18 mouse cellular contexts compared by ENCODE assay signal in the genomic region with DNA sequence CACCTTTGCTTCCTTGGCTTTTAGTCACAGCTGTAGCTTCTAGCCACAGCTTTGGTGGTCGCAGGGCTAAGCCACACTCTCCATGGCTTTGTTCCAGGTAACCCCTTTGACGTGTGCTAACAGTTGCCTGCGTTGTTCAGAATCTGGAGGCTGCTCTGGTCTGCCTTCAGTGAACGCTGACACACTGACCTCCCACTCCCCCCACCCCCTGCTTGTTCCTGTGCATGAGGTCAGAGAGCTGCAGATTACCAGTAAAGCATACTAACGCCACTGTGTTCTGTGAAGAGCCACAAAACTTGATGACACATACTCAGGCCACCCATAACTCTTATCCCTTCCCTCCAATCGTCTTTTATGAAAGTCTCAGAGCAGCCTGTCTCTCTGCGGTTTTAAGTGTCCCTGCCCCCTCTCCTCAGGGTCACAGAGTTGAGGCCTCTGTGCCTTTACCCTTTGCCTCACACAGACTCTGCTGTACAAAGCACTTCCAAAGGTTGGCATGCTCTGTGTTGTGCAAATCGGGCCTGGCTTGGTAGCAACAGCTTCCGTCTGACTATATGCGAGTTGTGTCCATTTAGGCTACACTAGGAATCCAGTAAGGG. TPM values are rescaled to one million over a fixed set of nuclear protein-coding genes. Genes with fewer than 3 reads are reported as not detected.
A peak's percentile ranks its signal among the peaks of the same experiment; 100 is the strongest.
DNase-seq lines count a peak whose midpoint lies in the region; ATAC-seq and TF ChIP-seq lines count a peak whose summit lies in the region.
"Had no signal": no experiment of that assay in that cellular context is flagged by ENCODE, and none has a peak within 500 bp of the region (broad histone marks: within the 10 kb centered on the region; RNA-seq: fewer than 3 reads in every experiment).

No protein-coding gene starts in this region.

- H3K27me3 ChIP-seq in kidney, postnatal 0 days (ENCODE audit: insufficient read depth, low read length): no peaks in the 10 kb centered on the region
- no peaks in the 10 kb centered on the region for H3K27me3 ChIP-seq in liver, embryonic 15.5 days
- no peaks in the 10 kb centered on the region for H3K27me3 ChIP-seq in forebrain, embryonic 13.5 days
- H3K27me3 ChIP-seq: midbrain, embryonic 13.5 days had no signal

- peak; percentile 38 for DNase-seq in kidney, postnatal 0 days (ENCODE audit: low spot score)
- no peak for DNase-seq in kidney, postnatal 10 days
- peak; percentile 90 to 94 for DNase-seq in adrenal gland, adult (ENCODE audit: inconsistent age in 2 of 2, low spot score in 1 of 2)
- DNase-seq in neural tube, embryonic 10.5 days (ENCODE audit: extremely low spot score, low spot score): no peak
- DNase-seq: cerebellum, adult 9-11 months; heart, adult 2 months; lung, postnatal 14 days; right cerebral cortex, postnatal 14 days had no signal

- 0 out of 2 replicates have a peak overlapping the region, but pooled peaks have one; percentile 8 for H3K9ac ChIP-seq in kidney, postnatal 0 days (ENCODE audit: low read depth, low read length)
- H3K9ac ChIP-seq in liver, embryonic 15.5 days: no peak overlapping the region
- no peak overlapping the region for H3K9ac ChIP-seq in forebrain, embryonic 13.5 days
- H3K9ac ChIP-seq: hindbrain, embryonic 14.5 days; midbrain, embryonic 13.5 days; neural tube, embryonic 13.5 days had no signal

- TF ChIP-seq CTCF in kidney, postnatal 0 days (IDR thresholded peaks at IDR 0.05; ENCODE audit: low read depth): no peak

- ATAC-seq in kidney, postnatal 0 days (replicated peaks; ENCODE audit: low FRiP score, low read depth): peak; percentile 73
- 0 out of 2 replicates have a peak, but pooled peaks have one; percentile 22 for ATAC-seq in common myeloid progenitor, adult 5-6 weeks (replicated peaks; ENCODE audit: low read depth, poor library complexity, severe bottlenecking)
- ATAC-seq in liver, embryonic 15.5 days (ENCODE audit: insufficient read depth): no peak; the same call in 1 of the 2 replicates
- ATAC-seq in forebrain, embryonic 13.5 days: no peak
- ATAC-seq: midbrain, embryonic 13.5 days had no signal

- H3K4me1 ChIP-seq in kidney, postnatal 0 days (replicated peaks; ENCODE audit: insufficient read depth, low read length): no peaks in the 10 kb centered on the region
- H3K4me1 ChIP-seq in liver, embryonic 15.5 days (replicated peaks): peaks cover 52% of the 10 kb centered on the region
- H3K4me1 ChIP-seq in forebrain, embryonic 13.5 days: no peaks in the 10 kb centered on the region

- 39% methylated on average over 10 of the region's 10 CpGs for WGBS in kidney, postnatal 0 days
- 53% methylated on average over 10 of the region's 10 CpGs for WGBS in liver, embryonic 15.5 days (ENCODE audit: insufficient replicate concordance)
- WGBS in forebrain, embryonic 13.5 days: 82% methylated on average over 10 of the region's 10 CpGs

- no peaks in the 10 kb centered on the region for H3K9me3 ChIP-seq in kidney, postnatal 0 days (replicated peaks; ENCODE audit: low read length)
- H3K9me3 ChIP-seq in liver, embryonic 15.5 days (replicated peaks): no peaks in the 10 kb centered on the region
- H3K9me3 ChIP-seq in forebrain, embryonic 13.5 days (replicated peaks): no peaks in the 10 kb centered on the region

- no peak overlapping the region for H3K27ac ChIP-seq in kidney, postnatal 0 days
- H3K27ac ChIP-seq in liver, embryonic 15.5 days (replicated peaks): peak overlapping the region; percentile 57
- H3K27ac ChIP-seq in forebrain, embryonic 13.5 days: no peak overlapping the region
- H3K27ac ChIP-seq: heart, adult 2 months; hindbrain, embryonic 14.5 days; layer of hippocampus, adult 2 months; midbrain, embryonic 13.5 days; neural tube, embryonic 13.5 days had no signal

- no peaks in the 10 kb centered on the region for H3K36me3 ChIP-seq in kidney, postnatal 0 days (ENCODE audit: insufficient read depth, low read length)
- no peaks in the 10 kb centered on the region for H3K36me3 ChIP-seq in liver, embryonic 15.5 days (replicated peaks)
- no peaks in the 10 kb centered on the region for H3K36me3 ChIP-seq in forebrain, embryonic 13.5 days (ENCODE audit: poor library complexity, severe bottlenecking)
- H3K36me3 ChIP-seq: midbrain, embryonic 13.5 days; neural tube, embryonic 13.5 days had no signal

- no peak overlapping the region for H3K4me2 ChIP-seq in kidney, postnatal 0 days (ENCODE audit: low read length)
- H3K4me2 ChIP-seq in liver, embryonic 15.5 days: no peak overlapping the region; the same call in 1 of the 2 replicates
- no peak overlapping the region for H3K4me2 ChIP-seq in forebrain, embryonic 13.5 days
- H3K4me2 ChIP-seq: hindbrain, embryonic 14.5 days; midbrain, embryonic 13.5 days; neural tube, embryonic 13.5 days had no signal

- no peak overlapping the region for H3K4me3 ChIP-seq in kidney, postnatal 0 days (replicated peaks; ENCODE audit: low read depth, low read length)
- no peak overlapping the region for H3K4me3 ChIP-seq in liver, embryonic 15.5 days (replicated peaks)
- no peak overlapping the region for H3K4me3 ChIP-seq in forebrain, embryonic 13.5 days
- H3K4me3 ChIP-seq: heart, adult 2 months; layer of hippocampus, adult 2 months; midbrain, embryonic 13.5 days; neural tube, embryonic 13.5 days had no signal

RNA-seq across cellular contexts. Expression of gene Mrap, which starts 1.2 kb away (rescaled TPM):
- 0.14 TPM in 1 of 2 replicates, not detected in the other for polyA plus RNA-seq in kidney, postnatal 0 days (2015; fragmentation: Nextera tagmentation; extraction: Ambion mirVana)
- not detected in 2 replicates for total RNA-seq in common myeloid progenitor, adult 5-6 weeks (2017)
- polyA plus RNA-seq in liver, embryonic 15.5 days (2015; fragmentation: Nextera tagmentation; extraction: Ambion mirVana): 32.9 and 34.0 TPM in 2 replicates
- 0.18 TPM in 1 of 2 replicates, not detected in the other for polyA plus RNA-seq in forebrain, embryonic 13.5 days (2015; fragmentation: Nextera tagmentation; extraction: Ambion mirVana)
- total RNA-seq: CH12.LX; left cerebral cortex, postnatal 36 days had no signal
- polyA plus RNA-seq: midbrain, embryonic 13.5 days; neural tube, embryonic 13.5 days; stomach, embryonic 14.5 days had no signal

RNA-seq across cellular contexts. Expression of gene Mis18a, which starts 9.6 kb away (rescaled TPM):
- 41.4 and 44.5 TPM in 2 replicates for polyA plus RNA-seq in kidney, postnatal 0 days (2015; fragmentation: Nextera tagmentation; extraction: Ambion mirVana)
- 40.6 and 54.6 TPM in 2 replicates for total RNA-seq in common myeloid progenitor, adult 5-6 weeks (2017)
- 40.1 and 41.9 TPM in 2 replicates for polyA plus RNA-seq in liver, embryonic 15.5 days (2015; fragmentation: Nextera tagmentation; extraction: Ambion mirVana)
- polyA plus RNA-seq in forebrain, embryonic 13.5 days (2015; fragmentation: Nextera tagmentation; extraction: Ambion mirVana): 73.6 and 75.1 TPM in 2 replicates

Comparison
In these comparisons a context has a peak if more than half of its experiments do, and no peak if none do; other contexts are left out.
1. DNase-seq: peak in kidney, postnatal 0 days (single experiment) and adrenal gland, adult (2 of 2); none in kidney, postnatal 10 days (single experiment) and neural tube, embryonic 10.5 days (single experiment).
2. ATAC-seq: peak in kidney, postnatal 0 days (single experiment) and common myeloid progenitor, adult 5-6 weeks (single experiment); none in liver, embryonic 15.5 days (single experiment) and forebrain, embryonic 13.5 days (single experiment).
3. RNA of gene Mrap, which starts 1.2 kb away (polyA plus RNA-seq): 32.9 to 34.0 TPM in liver, embryonic 15.5 days; 0.14 TPM in kidney, postnatal 0 days and 0.18 TPM in forebrain, embryonic 13.5 days; every median in the first group is over 10 times any median in the second.